Mouse (Mus musculus) liver, embryonic 16.5 days (tissue): ENCODE measurements around the gene Zfp940. TPM values are rescaled to one million over a fixed set of nuclear protein-coding genes. Genes with fewer than 3 reads are reported as not detected.

Experiments used
- ATAC-seq: fragments of 200-750 bp; cut with Nextera tagmentation; 2 replicates; pipeline ENCODE4 v1.8.0; 2017; ENCODE audit warnings: low read depth, mild to moderate bottlenecking, moderate number of reproducible peaks, moderate library complexity
- H3K27ac ChIP-seq: fragments of 300-500 bp; sonication (generic); 2 replicates; pipeline ENCODE4 v1.5.1; 2014; ENCODE audit warnings: mild to moderate bottlenecking, low read length
- H3K27me3 ChIP-seq: fragments of 300-500 bp; sonication (generic); 2 replicates; pipeline ENCODE4 v1.6.1; 2014; ENCODE audit warnings: low read depth, low read length, mixed read lengths; ENCODE audit not compliant: control insufficient read depth, insufficient read depth
- H3K36me3 ChIP-seq: fragments of 300-500 bp; sonication (generic); 2 replicates; pipeline ENCODE4 v1.6.1; 2014; ENCODE audit warnings: mild to moderate bottlenecking; ENCODE audit not compliant: control insufficient read depth, insufficient read depth
- H3K4me1 ChIP-seq: fragments of 300-500 bp; sonication (generic); 2 replicates; pipeline ENCODE4 v1.6.1; 2014; ENCODE audit warnings: low read depth, low read length, mixed read lengths; ENCODE audit not compliant: control insufficient read depth
- H3K4me2 ChIP-seq: fragments of 300-500 bp; sonication (generic); 2 replicates; pipeline ENCODE4 v1.6.1; 2014; ENCODE audit warnings: low read depth, low read length, mixed read lengths
- H3K4me3 ChIP-seq: fragments of 300-500 bp; sonication (generic); 2 replicates; pipeline ENCODE4 v1.5.1; 2014; ENCODE audit warnings: low read depth, mild to moderate bottlenecking, low read length
- H3K9ac ChIP-seq: fragments of 300-500 bp; sonication (generic); 2 replicates; pipeline ENCODE4 v1.6.1; 2014; ENCODE audit warnings: low read depth, low read length
- H3K9me3 ChIP-seq: fragments of 300-500 bp; sonication (generic); replicated peaks from 2 replicates; pipeline ENCODE4 v1.6.1; 2016; ENCODE audit warnings: low read length; ENCODE audit not compliant: control insufficient read depth
- WGBS: fragments of 180-500 bp; shearing (Covaris S2); extraction: QIAGEN DNeasy Blood & Tissue Kit; methylation state at CpG from one replicate; pipeline ENCODE4 v1.1.7; 2014; ENCODE audit not compliant: insufficient replicate concordance; 5-methylcytosine and 5-hydroxymethylcytosine counted together
- polyA plus RNA-seq: library from polyadenylated mRNA; unstranded; fragments of >200 nt; fragmentation: Nextera tagmentation; extraction: Ambion mirVana; gene quantifications from 2 replicates; pipeline ENCODE4 v1.2.1, GENCODE M21; 2015

Gene Zfp940
- polyA plus RNA-seq, 1 experiment from 2014 or later = 0.77 TPM

- H3K9ac ChIP-seq = peak within 1 kb of the TSS; percentile 57
- no peaks in the 10 kb centered on the region for H3K9me3 ChIP-seq
- no peaks in the 10 kb centered on the region for H3K36me3 ChIP-seq
- peak within 1 kb of the TSS; percentile 76 for H3K4me2 ChIP-seq
- no peak within 1 kb of the TSS for H3K27ac ChIP-seq
- ATAC-seq = peak; percentile 97
- H3K27me3 ChIP-seq = no peaks in the 10 kb centered on the region
- WGBS = 5% methylated on average over 32 of the region's 32 CpGs
- peaks cover 6% of the 10 kb centered on the region; the same call in 1 of the 2 replicates for H3K4me1 ChIP-seq
- peak within 1 kb of the TSS; percentile 64 for H3K4me3 ChIP-seq
These were observed 6.4 kb upstream of the Zfp940 start, which contains the start of gene Zfp420 for GRCm38 (mm10) chr7:29859532-29860517. Zfp420 (plus strand) TSS chr7:29859979.

- Histone ChIP-seq H3K4me2 (peak overlapping the region; percentile 75), H3K36me3 (no peaks in the 10 kb centered on the region), H3K27me3 (no peaks in the 10 kb centered on the region), H3K4me1 (peaks cover 4% of the 10 kb centered on the region; the same call in 1 of the 2 replicates), H3K4me3 (peak overlapping the region; percentile 65), H3K9ac (peak overlapping the region; percentile 58; the same call in 1 of the 2 replicates), H3K9me3 (no peaks in the 10 kb centered on the region), H3K27ac (no peak overlapping the region)
- ATAC-seq = no peak
- 46% methylated on average over 9 of the region's 9 CpGs for WGBS
These were observed 644 bp downstream of the Zfp940 start for GRCm38 (mm10) chr7:29852831-29853218.

GRCm38 (mm10) chr7:29844616-29845015, 8.9 kb downstream of the Zfp940 start:
- H3K9me3 ChIP-seq = no peaks in the 10 kb centered on the region
- no peak for ATAC-seq
- H3K36me3 ChIP-seq = no peaks in the 10 kb centered on the region
- no peak overlapping the region for H3K4me3 ChIP-seq
- no peaks in the 10 kb centered on the region for H3K27me3 ChIP-seq
- no peak overlapping the region for H3K9ac ChIP-seq
- 74% methylated on average over 5 of the region's 5 CpGs for WGBS
- no peak overlapping the region for H3K4me2 ChIP-seq
- no peaks in the 10 kb centered on the region for H3K4me1 ChIP-seq
- H3K27ac ChIP-seq = no peak overlapping the region

GRCm38 (mm10) chr7:29842105-29842504, 11.4 kb downstream of the Zfp940 start:
- Histone ChIP-seq H3K27me3 (no peaks in the 10 kb centered on the region), H3K36me3 (no peaks in the 10 kb centered on the region), H3K4me1 (no peaks in the 10 kb centered on the region), H3K9me3 (no peaks in the 10 kb centered on the region), H3K27ac (no peak overlapping the region), H3K4me3 (no peak overlapping the region), H3K9ac (no peak overlapping the region), H3K4me2 (no peak overlapping the region)
- no peak for ATAC-seq
- WGBS = 61% methylated on average over 1 of the region's 1 CpGs

- H3K4me1 ChIP-seq = no peaks in the 10 kb centered on the region
- H3K4me2 ChIP-seq = no peak overlapping the region
- no peak overlapping the region for H3K4me3 ChIP-seq
- H3K36me3 ChIP-seq = no peaks in the 10 kb centered on the region
- no peaks in the 10 kb centered on the region for H3K9me3 ChIP-seq
- ATAC-seq = no peak
- 50% methylated on average over 3 of the region's 3 CpGs for WGBS
- H3K9ac ChIP-seq = no peak overlapping the region
- H3K27ac ChIP-seq = no peak overlapping the region
- no peaks in the 10 kb centered on the region for H3K27me3 ChIP-seq
These were observed 14.2 kb downstream of the Zfp940 start for GRCm38 (mm10) chr7:29839256-29839655.

- Histone ChIP-seq H3K4me3 (no peak overlapping the region), H3K27me3 (no peaks in the 10 kb centered on the region), H3K27ac (no peak overlapping the region), H3K36me3 (no peaks in the 10 kb centered on the region), H3K9me3 (no peaks in the 10 kb centered on the region), H3K4me2 (no peak overlapping the region), H3K9ac (no peak overlapping the region), H3K4me1 (no peaks in the 10 kb centered on the region)
- no peak for ATAC-seq
- 59% methylated on average over 1 of the region's 1 CpGs for WGBS
These were observed 16.7 kb downstream of the Zfp940 start for GRCm38 (mm10) chr7:29836816-29837215.

GRCm38 (mm10) chr7:29829804-29830203, 23.7 kb downstream of the Zfp940 start:
- ATAC-seq = no peak
- Histone ChIP-seq H3K4me3 (no peak overlapping the region), H3K36me3 (peaks cover 40% of the 10 kb centered on the region), H3K4me2 (no peak overlapping the region), H3K27ac (no peak overlapping the region), H3K4me1 (no peaks in the 10 kb centered on the region), H3K9ac (no peak overlapping the region), H3K27me3 (no peaks in the 10 kb centered on the region), H3K9me3 (peaks cover 12% of the 10 kb centered on the region)
- 80% methylated on average over 12 of the region's 12 CpGs for WGBS

- H3K9ac ChIP-seq = no peak overlapping the region
- no peak overlapping the region for H3K4me2 ChIP-seq
- no peak for ATAC-seq
- peaks cover 40% of the 10 kb centered on the region for H3K36me3 ChIP-seq
- no peak overlapping the region for H3K27ac ChIP-seq
- H3K4me3 ChIP-seq = no peak overlapping the region
- 84% methylated on average over 12 of the region's 12 CpGs for WGBS
- H3K9me3 ChIP-seq = peaks cover 12% of the 10 kb centered on the region
- no peaks in the 10 kb centered on the region for H3K4me1 ChIP-seq
- H3K27me3 ChIP-seq = no peaks in the 10 kb centered on the region
These were observed 25.5 kb downstream of the Zfp940 start for GRCm38 (mm10) chr7:29828001-29828400.

- peak overlapping the region; percentile 75 for H3K4me3 ChIP-seq
- no peaks in the 10 kb centered on the region for H3K27me3 ChIP-seq
- H3K4me2 ChIP-seq = peak overlapping the region; percentile 62
- peak overlapping the region; percentile 69 for H3K9ac ChIP-seq
- ATAC-seq = peak; percentile 52; the same call in 1 of the 2 replicates
- H3K9me3 ChIP-seq = no peaks in the 10 kb centered on the region
- WGBS = 2% methylated on average over 12 of the region's 12 CpGs
- peak overlapping the region; percentile 46 for H3K27ac ChIP-seq
- H3K36me3 ChIP-seq = no peaks in the 10 kb centered on the region
- H3K4me1 ChIP-seq = peaks cover 23% of the 10 kb centered on the region
These were observed 34.7 kb downstream of the Zfp940 start for GRCm38 (mm10) chr7:29818619-29819254.
